Mouse (Mus musculus) bone marrow macrophage, adult 2 months (primary cell): ENCODE measurements around the gene Snx18.

Experiments
- CTCF ChIP-seq: IDR thresholded peaks from 2 replicates; pipeline ENCODE4 v1.5.1; 2012; ENCODE audit warnings: low read depth, mild to moderate bottlenecking, low read length, moderate library complexity
- POLR2A ChIP-seq: IDR thresholded peaks from 2 replicates; pipeline ENCODE4 v1.6.1; 2012; ENCODE audit warnings: mild to moderate bottlenecking, low read depth, low read length, borderline replicate concordance

- TF ChIP-seq POLR2A (no peak), CTCF (no peak)
Observed at GRCm38 (mm10) chr13:113597616-113598015, 20.7 kb downstream of the Snx18 start.
